Mouse (Mus musculus) forebrain, embryonic 10.5 days (tissue): ENCODE data around the gene Purb. TPM values are rescaled to one million over a fixed set of nuclear protein-coding genes. Genes with fewer than 3 reads are reported as not detected.
A peak's percentile ranks its signal among the peaks of the same experiment; 100 is the strongest.
"Not testable (repeated sequence)": the region's sequence is repeated elsewhere in the genome, so short reads cannot be mapped to it uniquely, and the experiment has no call there.

ENCODE experiments used
- DNase-seq: peaks from one replicate; pipeline ENCODE4 v3.0.0-alpha.2; 2017; ENCODE audit warnings: low spot score; ENCODE audit errors: extremely low spot score
- H3K27ac ChIP-seq: fragments of 300-500 bp; sonication (generic); 2 replicates; pipeline ENCODE4 v1.5.1; 2016; ENCODE audit warnings: mild to moderate bottlenecking
- H3K27me3 ChIP-seq: fragments of 300-500 bp; sonication (generic); 2 replicates; pipeline ENCODE4 v1.6.1; 2016; ENCODE audit warnings: mild to moderate bottlenecking; ENCODE audit not compliant: poor library complexity, severe bottlenecking
- H3K36me3 ChIP-seq: fragments of 300-500 bp; sonication (generic); replicated peaks from 2 replicates; pipeline ENCODE4 v1.6.1; 2016; ENCODE audit warnings: mild to moderate bottlenecking, moderate library complexity
- H3K4me1 ChIP-seq: fragments of 300-500 bp; sonication (generic); 2 replicates; pipeline ENCODE4 v1.6.1; 2016
- H3K4me3 ChIP-seq: fragments of 300-500 bp; sonication (generic); 2 replicates; pipeline ENCODE4 v1.5.1; 2016; ENCODE audit warnings: mild to moderate bottlenecking, moderate library complexity
- H3K9me3 ChIP-seq: fragments of 300-500 bp; sonication (generic); 2 replicates; pipeline ENCODE4 v1.6.1; 2016; ENCODE audit warnings: mild to moderate bottlenecking, moderate library complexity
- WGBS: fragments of 180-500 bp; shearing (Covaris S2); methylation state at CpG from one replicate; pipeline ENCODE4 v1.1.7; 2016; 5-methylcytosine and 5-hydroxymethylcytosine counted together
- microRNA-seq: library from miRNA; unstranded; fragments of <30 nt; microRNA quantifications from one replicate; pipeline ENCODE4, GENCODE M21; 2017
- polyA plus RNA-seq: library from polyadenylated mRNA; unstranded; fragments of >200 nt; fragmentation: Nextera tagmentation; extraction: Ambion mirVana; gene quantifications from 2 replicates; pipeline ENCODE4 v1.2.1, GENCODE M21; 2016

Purb gene
- polyA plus RNA-seq, 1 experiment from 2014 or later = 18.7 TPM

- Histone ChIP-seq H3K9me3 (no peaks in the 10 kb centered on the region), H3K27ac (no peak overlapping the region), H3K4me3 (no peak overlapping the region), H3K27me3 (no peaks in the 10 kb centered on the region), H3K36me3 (peaks cover 83% of the 10 kb centered on the region), H3K4me1 (peaks cover 21% of the 10 kb centered on the region)
- DNase-seq = no peak
- WGBS = 41% methylated on average over 1 of the region's 1 CpGs
These were observed 55.4 kb downstream of the Purb start for GRCm38 (mm10) chr11:6420283-6420703.

DNA sequence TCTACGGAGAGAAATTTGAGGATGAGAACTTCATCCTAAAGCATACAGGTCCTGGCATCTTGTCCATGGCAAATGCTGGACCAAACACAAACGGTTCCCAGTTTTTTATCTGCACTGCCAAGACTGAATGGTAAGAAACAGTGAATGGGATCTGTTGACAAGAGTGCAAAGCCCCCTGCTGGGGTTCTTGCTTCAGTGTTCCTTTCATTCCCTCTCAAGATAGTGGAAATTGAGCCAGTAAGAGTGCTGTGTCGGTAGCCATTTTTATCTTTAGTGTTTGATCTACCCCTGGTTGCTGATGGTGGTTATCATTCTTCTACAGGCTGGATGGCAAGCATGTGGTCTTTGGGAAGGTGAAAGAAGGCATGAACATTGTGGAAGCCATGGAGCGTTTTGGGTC, 56.6 kb downstream of the Purb start:
- not testable (repeated sequence) for H3K9me3 ChIP-seq, H3K4me3 ChIP-seq, DNase-seq, H3K27me3 ChIP-seq, H3K27ac ChIP-seq
- WGBS = 62% methylated on average over 4 of the region's 4 CpGs
- Histone ChIP-seq H3K36me3 (peaks cover 74% of the 10 kb centered on the region), H3K4me1 (peaks cover 31% of the 10 kb centered on the region)

- peak overlapping the region; percentile 96 for H3K4me3 ChIP-seq
- H3K9me3 ChIP-seq = no peaks in the 10 kb centered on the region
- peaks cover 31% of the 10 kb centered on the region for H3K4me1 ChIP-seq
- no peak overlapping the region for H3K27ac ChIP-seq
- peaks cover 70% of the 10 kb centered on the region for H3K36me3 ChIP-seq
- no peak for DNase-seq
- no peaks in the 10 kb centered on the region for H3K27me3 ChIP-seq
- 85% methylated on average over 5 of the region's 5 CpGs for WGBS
These were observed 57.0 kb downstream of the Purb start for GRCm38 (mm10) chr11:6418751-6419150.

Small RNA genes within 50 kb of the gene (microRNA-seq; reads per million reads assigned to microRNA genes)
- not detected for gene Gm22123

Other genes with a start within 250 kb of the Purb start
- not detected in 2 replicates for gene Npc1l1, start 245.8 kb downstream of the Purb start, polyA plus RNA-seq
- gene Ddx56, start 208.1 kb downstream of the Purb start, polyA plus RNA-seq = 133 and 135 TPM in 2 replicates
- 116 and 126 TPM in 2 replicates for gene Tmed4, start 201.0 kb downstream of the Purb start, polyA plus RNA-seq
- 112 and 115 TPM in 2 replicates for gene Ogdh, start 184.3 kb downstream of the Purb start, polyA plus RNA-seq
- 13.6 and 15.9 TPM in 2 replicates for gene Zmiz2, start 86.8 kb downstream of the Purb start, polyA plus RNA-seq
- 6,009 and 6,074 TPM in 2 replicates for gene Ppia, start 60.5 kb downstream of the Purb start, polyA plus RNA-seq
- 844 and 848 TPM in 2 replicates for gene H2afv, start 31.5 kb downstream of the Purb start, polyA plus RNA-seq
- 0.97 and 1.0 TPM in 2 replicates for gene Myo1g, start 45.0 kb upstream of the Purb start, polyA plus RNA-seq
- 99.5 and 107 TPM in 2 replicates for gene Ccm2, start 71.0 kb upstream of the Purb start, polyA plus RNA-seq
- gene Nacad, start 130.1 kb upstream of the Purb start, polyA plus RNA-seq = 6.2 and 7.1 TPM in 2 replicates
- 71.2 and 80.0 TPM in 2 replicates for gene Tbrg4, start 150.2 kb upstream of the Purb start, polyA plus RNA-seq
- gene Wap, start 162.7 kb upstream of the Purb start, polyA plus RNA-seq = not detected in 2 replicates
- gene Ramp3, start 182.6 kb upstream of the Purb start, polyA plus RNA-seq = 5.4 and 5.6 TPM in 2 replicates